Mouse (Mus musculus) activated CD4-positive, CD25-positive, alpha-beta regulatory T cell, adult 4 months (primary cell): ENCODE measurements around the gene 4930435E12Rik. TPM values are rescaled to one million over a fixed set of nuclear protein-coding genes. Genes with fewer than 3 reads are reported as not detected.

Experiments
- ATAC-seq: one replicate; pipeline ENCODE4 v1.8.0; 2017
- polyA plus RNA-seq, 2 experiments: library from polyadenylated mRNA; unstranded; fragments of 100-300 nt; shearing (Covaris generic); gene quantifications; one replicate each; pipeline ENCODE4 v1.2.1; 2017

4930435E12Rik gene
- polyA plus RNA-seq, 2 experiments from 2014 or later, result not detected

DNA sequence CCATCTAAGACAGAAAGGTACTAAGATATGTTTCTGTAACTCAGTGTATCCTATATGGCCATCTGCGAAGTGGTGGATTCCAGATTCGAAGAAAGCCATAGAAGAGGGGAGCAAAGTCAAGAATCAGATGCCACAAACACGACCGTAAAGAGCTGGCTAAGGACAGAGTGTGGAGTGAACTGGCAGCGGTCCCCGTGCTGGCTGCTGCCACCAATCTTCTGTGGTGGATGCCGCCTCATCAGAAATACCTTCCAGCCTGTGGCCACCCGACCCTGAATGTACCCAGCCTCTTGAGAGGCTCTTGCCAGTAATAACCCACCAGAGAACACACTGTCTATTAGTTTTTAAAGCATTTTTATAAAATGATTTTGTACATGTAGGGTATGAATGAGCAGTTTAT is 60.2 kb downstream of the 4930435E12Rik start:
- no peak for ATAC-seq

DNA sequence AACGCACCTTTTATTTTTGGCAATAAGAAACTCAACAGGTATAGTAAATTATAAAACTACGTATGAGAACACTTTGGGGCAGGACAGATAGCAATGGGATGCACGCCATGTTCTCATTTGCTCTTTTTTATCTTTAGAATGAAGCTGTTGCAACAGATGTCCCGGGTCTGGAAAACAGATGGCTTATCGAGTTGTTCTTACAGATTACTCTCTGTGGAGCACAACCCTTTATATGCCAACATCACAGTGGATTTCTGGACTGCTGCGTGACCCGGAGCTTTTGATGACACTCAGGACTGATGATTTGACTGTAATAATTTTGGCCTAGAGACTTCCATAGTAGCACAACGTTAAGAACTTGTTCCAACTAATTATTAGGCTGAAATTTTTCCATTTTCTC is 60.8 kb downstream of the 4930435E12Rik start:
- ATAC-seq, result no peak

DNA sequence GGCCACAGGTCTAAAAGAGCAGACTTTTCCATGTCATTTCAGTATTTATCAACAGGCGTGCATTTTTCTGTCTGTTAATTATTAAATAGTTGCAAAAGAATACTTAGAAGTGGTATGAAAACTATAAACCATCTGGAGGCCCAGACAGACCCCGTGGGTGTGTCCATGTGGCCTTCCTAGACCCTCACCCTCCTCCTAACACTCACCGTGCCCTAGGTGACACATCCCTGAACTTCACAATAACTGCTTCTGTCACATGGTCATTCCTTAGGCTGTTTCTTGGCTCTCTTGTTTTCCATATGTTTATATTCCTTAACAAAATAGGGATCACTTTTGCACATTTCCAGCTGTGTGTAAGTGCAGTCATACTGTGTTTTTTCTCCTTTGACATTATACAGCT is 61.9 kb downstream of the 4930435E12Rik start:
- no peak for ATAC-seq

DNA sequence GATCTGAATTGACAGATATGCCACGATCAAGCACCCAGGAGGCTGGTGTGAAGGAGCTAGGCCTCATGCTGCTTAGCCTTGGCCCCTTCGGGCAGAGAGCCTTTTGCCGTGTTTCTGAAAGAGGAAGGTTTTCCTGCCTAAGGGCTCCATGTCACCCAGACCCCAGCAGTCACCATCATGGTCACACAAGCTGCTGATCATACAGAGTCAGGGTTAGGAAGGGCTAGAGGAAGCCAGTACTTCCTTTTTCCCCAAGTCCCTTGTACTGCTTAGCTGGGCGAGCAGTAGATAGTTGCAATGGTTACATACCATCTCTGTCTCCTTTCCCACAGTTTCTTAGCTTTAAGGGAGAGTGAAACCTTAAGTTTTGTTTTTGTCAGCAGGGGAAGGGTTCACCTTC is 65.0 kb downstream of the 4930435E12Rik start:
- no peak for ATAC-seq

DNA sequence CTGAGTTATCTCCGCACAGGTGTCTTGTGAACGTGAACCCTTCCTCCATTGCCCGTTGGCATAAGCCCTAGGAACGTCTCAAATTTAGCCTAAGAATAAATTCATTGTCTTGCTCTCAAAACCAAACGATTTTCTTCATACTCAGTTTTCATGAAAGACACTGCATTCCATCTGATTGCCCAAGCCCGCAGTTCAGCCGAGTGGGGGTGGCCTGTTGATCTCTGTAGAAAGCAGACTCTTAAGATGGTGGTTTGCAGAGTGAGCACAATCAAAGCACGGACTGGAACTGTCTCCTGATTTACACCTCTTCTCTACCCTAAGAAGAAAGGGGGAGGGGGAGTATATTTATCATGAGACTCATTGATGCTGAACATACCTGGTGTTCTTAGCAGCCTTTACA is 66.1 kb downstream of the 4930435E12Rik start:
- ATAC-seq, result no peak

Other genes with a start within 250 kb of the 4930435E12Rik start
- 10 to 100 TPM; 19.6 to 19.9 TPM for gene Arhgap31, start 115.5 kb downstream of the 4930435E12Rik start, polyA plus RNA-seq
- 10 to 100 TPM; 11.7 to 11.9 TPM for gene B4galt4, start 86.5 kb downstream of the 4930435E12Rik start, polyA plus RNA-seq
- gene Upk1b, start 28.4 kb downstream of the 4930435E12Rik start, polyA plus RNA-seq, result not detected
- under 1 TPM in 1 of 2 experiments, not detected in 1; 0.28 TPM for gene Igsf11, start 63.9 kb upstream of the 4930435E12Rik start, polyA plus RNA-seq